Mouse (Mus musculus): ENCODE results near the gene Pcsk5.
"Not testable (repeated sequence)": the region's sequence is repeated elsewhere in the genome, so short reads cannot be mapped to it uniquely, and the experiment has no call there.

Gene Pcsk5

DNA sequence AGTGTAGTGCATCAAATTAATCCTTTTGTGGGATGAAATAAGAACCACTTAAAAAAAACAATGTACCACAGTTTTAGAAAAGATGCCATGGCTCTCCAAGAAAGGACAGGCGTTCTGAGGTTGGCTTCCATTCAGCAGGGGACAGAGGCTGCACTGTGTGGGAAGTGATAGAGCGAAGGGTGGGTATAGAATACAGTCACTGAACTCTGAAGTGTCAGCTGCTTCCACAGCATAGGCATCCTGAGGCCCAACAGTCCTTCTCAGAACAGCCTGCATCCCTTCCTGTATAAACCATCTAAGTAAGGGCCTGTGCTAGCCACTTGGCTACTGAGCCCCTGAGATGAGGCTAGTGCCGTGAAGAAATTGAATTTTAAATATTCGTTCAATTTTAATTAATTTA is 271.3 kb downstream of the Pcsk5 start:
- no peak for DNase-seq

DNA sequence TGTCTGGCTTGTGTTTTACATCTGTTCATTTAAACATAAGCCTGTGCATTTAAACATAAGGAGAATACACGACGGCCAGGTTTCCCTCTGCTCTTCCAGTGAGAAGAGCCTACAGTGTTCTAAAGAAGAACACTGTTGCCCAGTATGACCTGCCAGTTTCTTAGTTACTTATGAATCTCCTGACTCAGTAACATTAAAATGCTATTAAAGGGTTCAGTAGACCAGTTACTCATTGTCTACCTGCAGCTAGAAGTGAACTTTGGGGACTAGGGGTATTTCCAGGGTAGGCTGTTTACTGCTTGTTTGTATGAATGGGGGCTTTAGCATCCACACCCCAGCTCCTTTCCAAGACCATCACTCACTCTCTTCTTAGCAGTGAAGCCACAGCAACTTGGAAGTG is 278.7 kb downstream of the Pcsk5 start:
- DNase-seq: no peak

DNA sequence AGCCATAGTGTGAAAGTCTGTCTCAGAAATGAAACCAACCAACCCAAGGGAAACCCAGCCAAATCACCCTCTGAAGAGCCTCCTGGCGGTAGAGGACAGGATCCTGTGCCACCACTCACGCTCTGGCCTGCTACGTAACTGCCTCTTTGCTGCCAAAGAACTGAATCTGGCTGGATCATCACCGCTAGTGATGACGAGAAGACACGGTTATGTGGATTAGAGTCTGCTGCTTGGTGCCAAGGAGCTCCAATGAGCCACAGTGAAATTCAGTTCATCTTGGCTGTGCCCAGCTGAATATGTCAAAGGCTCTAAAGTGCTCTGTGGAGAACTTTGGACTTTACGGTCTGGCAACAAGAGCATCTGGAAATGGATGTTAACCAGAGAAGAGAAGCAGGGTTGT is 282.3 kb downstream of the Pcsk5 start:
- no peak for DNase-seq

DNA sequence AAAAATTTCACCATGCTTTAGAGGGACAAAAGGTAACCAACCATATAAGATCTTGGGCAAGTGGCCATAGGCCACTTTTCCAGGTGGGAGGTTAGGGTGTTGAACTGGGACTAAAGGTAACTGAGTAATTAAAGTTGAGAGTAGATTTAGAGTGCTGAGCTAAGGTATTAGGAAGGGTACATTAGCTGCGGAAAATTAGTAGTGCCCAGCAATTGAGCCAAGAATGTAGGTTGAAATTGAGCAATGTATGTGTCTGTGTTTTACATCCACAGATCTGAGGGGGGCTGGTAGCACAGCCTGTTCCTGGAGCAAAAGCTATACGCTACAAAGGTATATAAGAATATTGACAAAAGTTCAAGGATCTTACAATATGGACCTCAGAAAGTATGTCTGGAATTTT is 282.9 kb downstream of the Pcsk5 start:
- no peak for DNase-seq

DNA sequence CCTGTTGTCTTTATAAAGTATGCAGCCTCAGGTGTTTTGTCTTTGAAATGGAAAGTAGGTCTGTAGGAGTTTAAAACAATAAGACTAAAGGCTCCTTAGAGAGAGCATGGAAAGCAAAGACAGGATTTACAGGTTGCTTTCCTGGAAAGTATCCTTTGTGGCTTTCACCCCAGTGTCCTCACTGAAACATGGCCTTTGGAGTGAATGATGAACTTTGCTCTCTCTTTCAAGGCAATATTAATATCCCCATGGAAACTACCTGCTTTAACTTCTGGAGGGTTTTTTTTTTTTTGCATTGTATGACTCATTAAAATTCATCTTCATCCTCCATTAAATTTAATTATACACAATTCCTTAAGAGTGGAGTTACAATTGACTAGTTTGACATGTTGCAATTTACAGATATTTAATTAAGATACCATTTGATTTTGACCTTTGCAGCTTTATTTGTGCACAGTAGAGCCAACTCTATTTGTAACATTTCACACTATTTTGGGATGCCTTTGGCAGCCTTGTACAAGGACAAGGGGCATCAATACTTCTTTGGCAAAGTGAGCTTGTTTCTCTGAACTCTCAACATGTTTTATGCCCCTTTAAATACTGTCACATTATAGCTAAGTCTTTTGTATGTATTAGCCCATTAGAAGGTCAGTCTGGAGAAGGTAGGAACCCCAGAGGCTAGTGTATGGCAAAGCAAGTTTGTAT is 283.9 kb downstream of the Pcsk5 start:
- DNase-seq: no peak

DNA sequence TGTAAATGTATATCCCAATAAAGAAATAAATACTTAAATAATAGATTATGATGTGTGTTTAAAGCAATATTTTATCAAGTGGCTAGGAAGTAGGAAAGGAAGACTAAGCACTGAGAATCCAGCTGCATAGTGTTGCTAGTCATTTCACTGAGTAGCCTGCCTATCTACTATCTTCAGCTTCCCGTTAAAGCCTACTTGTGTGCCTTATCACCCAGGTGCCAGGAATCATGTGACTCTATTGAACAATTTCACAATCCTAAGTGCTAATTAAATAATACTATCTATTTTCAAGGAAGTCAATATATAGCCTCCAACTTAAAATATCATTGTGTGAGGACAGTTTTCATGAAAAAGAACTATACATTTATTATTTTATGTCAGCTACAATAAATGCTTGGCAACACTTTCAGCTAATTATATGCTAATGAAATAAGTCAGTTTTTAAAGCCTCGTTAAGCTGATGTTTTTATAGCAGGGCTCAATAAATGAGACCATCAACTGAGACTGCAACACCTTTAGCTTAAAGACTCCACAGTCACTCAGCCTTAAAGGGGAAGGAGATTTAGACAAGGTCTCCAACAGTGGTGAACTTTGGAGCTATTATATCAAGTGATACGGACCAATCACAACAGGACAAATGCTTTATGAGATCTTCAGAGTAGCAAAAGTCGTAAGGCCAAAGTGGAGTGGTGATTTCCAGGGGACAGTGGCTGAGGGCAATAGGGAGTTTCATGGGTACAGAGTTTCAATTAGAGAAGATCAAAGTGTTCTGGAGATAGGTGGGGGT is 308.5 kb downstream of the Pcsk5 start:
- no peak for DNase-seq

DNA sequence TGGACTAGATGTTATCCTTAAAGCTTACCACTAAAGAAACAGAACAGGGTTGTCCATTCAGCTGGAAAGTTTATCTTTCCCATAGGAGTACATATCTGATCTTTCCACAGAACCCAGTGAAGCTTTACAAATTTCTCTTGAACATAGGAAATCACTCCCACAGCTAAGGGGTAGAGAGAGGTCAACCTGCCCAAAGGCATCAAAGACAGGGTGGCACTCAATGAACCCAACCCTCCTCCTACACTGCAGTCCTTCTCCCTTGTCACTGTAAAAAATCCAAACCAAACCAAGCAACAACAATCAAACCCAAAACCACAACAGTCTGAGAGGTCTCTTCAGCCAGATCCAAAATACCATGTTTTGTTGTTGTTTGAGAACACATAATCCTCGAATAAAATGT is 311.9 kb downstream of the Pcsk5 start:
- no peak for DNase-seq

DNA sequence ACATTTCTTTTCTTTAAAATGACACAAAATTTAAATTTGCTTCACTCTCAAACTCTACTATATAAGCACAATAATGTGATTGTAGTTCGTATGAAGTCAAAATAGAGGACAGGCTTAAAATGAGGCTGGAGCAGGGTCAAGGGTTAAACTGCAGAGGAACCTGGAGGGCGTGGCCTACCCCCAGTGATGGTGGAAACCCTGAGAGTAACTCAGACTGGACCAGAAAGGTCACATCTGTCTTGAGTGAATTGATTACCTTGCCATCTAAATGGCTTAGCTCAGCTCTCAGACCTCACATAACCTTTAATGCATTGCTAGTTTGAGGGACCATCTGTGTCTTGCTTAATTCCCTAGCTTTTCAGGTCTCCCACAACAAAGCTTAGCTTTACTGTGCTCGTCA is 323.0 kb downstream of the Pcsk5 start:
- DNase-seq: no peak

DNA sequence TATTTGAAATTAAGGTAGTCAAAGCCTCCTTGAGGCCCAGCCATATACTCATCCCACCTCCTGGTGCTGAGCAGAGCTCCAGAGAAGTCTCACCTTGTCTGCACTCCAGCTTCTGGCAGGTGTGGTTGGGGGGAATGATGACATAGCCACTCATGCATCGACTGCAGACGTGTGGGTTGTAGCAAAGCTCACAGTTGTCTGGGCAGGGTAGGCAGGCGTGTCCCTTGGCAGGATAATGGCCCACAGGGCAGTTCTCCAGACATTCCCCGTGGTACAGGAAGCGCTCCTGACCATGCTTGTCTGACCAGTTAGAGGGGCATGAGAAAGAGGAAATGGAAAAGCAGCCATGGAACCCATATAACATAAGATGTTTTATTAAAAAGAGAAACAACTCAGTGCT is 326.1 kb downstream of the Pcsk5 start:
- DNase-seq: no peak

DNA sequence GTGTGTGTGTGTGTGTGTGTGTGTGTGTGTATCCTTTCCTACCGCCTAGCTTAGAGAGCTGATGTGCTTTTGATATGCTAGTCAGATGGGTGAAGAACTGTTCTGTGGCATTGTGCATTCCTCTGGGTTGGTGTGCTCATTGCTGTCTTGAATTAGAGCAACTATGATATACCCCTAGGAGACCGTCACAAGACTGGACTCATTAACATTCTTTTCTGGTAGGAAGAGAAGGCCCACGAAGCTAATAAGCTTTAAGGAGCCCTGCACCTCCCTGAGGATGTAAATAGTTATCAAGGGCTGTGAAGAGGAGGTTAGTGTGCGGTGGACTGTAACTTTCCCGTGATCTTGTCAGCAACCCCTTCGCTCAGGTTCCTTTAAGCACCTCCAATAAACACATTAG is 333.2 kb downstream of the Pcsk5 start:
- no peak for DNase-seq

DNA sequence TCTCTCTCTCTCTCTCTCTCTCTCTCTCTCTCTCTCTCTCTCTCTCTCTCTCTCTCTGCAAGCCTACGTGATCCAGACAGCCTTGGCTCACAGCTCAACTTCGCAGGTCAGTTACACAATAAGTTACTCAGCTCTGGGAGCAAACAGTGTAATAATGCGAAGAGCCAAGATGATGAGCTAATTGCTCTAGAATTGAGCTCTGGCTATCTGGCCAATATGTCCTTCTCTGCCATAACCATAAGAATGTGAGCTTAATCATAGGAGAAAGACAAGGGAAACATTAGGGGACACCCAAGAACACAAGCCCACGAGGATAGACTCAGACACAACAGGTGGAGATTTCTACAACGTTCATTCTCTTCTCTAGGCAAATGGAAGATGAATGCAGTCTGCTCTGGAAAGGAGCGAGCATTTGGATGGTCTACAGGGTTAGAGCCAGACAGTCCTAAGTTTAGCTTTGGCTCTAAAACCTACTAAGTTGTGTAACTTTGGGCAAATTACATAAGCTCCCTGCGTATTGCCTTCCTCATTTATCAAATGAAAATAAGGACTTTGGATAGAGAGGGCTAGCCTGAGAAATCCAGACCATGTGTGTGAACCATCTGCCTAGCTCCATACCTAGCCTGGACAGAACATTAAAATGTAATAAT is 338.7 kb downstream of the Pcsk5 start:
- no peak for DNase-seq

DNA sequence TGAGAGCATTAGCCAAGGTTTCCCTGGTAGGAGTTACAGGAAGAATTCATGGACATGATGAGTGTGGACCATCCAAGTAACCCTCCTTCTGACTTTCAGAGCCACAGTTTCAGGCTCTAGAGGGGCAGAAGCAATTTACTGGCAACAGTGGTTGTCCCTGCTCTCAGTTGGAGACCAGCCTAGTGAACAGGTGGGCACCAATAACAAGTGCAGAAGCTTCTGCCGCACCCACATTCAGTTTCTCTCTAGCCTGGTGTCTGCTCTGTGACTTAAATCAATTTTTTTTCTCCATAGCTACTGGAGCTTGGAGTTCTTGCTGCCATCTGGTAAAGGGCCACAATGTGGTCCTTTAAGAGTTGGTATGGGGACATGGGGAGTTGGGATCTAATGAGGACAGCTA is 341.3 kb downstream of the Pcsk5 start:
- no peak for DNase-seq

DNA sequence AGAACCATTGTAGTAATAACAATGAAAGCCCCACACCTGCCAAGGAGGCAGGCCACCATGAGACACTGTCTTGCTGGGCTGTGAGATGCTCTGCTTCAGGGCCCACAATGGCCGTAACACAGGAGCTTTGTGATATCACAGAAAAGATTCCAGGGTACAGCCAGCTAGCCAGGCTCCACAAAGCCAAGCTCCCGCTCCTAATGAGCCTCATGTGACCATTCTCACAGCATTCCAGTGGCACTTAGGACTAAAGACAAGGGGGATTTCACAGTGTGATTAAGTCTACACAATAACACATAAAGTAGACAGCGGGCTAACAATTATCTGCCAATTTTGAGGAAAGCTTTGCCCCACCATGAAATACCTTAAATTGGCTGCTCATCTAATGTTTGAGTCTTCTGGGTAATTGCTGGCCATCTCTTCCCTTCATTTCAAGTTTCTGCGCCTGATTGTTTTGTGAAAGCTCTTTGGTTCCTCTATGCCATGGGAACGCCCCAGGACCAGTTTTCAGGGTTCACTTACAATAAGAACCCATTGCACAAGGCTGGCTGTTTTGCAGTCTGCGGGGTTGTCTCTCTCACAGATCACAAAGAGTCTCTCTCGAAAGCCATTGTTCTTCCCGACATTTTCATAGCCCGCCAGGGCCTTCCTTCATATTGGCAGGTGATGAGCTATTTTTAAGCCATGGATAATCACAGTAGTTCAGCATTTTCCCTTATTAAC is 345.4 kb downstream of the Pcsk5 start:
- no peak for DNase-seq

DNA sequence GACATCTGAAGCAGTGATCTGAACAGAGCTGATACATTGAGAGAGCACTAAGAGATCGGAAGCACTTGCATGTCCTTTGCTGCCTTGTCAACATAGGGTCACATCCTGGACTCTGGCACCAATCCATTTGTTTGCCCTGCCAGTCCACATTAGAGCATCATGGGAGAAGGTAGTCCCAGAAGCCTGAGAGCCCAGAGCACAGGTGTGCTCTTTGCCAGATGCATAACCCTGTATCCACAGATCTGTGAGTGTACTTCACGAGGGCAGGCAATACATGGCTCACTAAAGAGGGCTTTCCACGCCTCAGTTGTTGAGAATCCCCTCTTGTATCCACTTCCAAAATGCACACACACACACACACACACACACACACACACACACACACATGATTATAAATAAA is 346.1 kb downstream of the Pcsk5 start:
- no peak for DNase-seq

DNA sequence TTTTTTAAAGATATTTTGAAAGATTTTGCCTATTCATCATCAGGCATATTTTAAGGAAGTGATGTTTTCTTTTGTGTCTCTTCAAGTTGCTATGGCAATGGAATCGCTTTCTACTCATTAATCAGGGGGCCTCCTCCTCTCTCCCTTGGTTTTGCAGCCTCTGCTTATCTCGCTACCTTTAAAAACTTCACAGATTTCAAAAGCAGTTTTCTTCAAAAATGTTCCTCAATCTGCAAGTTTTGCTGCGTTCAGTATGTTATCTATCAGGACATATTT is 347.6 kb downstream of the Pcsk5 start:
- no peak for DNase-seq

DNA sequence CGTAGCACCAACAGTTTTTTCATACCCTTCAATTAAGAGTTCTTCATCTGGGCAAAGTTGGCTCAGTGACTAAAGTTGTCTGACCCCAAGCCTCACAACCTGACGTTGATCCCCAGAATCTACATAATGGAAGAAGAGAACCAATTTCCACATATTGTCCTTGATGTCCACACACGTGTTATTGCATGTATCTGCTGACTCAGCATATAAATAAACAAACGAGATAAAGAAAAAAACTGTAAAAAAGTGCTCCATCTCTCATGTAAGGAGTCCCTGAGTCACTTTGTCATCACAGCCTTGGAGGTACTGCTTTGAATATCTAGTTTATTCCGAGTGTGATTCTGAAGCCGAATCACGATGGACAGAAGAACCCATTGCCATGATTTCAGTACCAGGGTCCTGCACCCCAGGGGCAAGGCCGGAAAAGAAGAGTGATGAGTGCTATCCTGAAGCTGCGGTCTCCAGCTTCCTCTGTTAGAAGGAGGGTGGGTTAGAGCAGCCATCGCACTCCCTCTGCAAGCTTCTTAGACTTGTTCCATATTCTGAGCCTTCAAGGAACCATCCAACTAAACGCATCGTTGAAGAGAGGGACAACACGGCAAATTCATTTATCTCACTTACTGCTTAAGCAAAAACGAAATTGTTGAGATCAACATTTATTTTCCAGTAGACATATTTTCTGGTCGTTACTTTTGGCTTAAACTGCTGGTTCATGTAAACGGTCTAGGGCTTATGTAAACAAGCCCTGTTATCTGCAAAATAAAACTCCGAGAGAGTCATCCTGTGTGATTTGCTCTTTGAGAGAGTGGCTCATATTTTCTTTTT is 348.2 kb downstream of the Pcsk5 start:
- no peak for DNase-seq

DNA sequence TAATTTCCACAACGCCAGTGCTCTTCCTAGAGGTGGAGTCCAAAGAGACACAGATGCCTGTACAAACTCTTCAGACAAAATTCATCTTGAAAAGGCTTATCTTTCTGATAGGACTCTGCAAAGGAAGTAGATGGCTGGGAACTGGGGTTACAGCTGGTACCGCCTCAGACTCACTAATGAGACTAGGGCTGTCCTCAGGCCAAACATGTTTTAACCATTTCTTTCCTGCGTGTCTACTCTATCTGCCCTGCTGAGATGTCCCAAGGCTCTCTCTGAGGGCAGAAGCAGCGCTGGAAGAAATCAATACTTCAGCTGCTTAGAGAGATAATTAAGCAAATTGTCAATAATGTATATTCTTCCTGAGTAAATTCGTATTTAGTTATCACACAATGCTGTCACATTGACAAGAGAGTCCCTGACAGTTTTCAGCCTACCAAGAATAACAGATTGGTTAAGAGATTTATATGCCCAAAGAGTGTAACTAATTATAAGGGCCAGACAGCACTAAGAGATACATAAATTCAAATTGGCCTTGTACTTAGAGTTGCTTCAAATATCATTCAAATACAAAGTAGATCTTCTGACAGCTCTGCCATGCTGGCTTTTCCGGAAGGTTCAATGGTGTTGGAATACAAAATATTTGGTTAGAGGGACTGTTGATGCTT is 355.2 kb downstream of the Pcsk5 start:
- DNase-seq: no peak

DNA sequence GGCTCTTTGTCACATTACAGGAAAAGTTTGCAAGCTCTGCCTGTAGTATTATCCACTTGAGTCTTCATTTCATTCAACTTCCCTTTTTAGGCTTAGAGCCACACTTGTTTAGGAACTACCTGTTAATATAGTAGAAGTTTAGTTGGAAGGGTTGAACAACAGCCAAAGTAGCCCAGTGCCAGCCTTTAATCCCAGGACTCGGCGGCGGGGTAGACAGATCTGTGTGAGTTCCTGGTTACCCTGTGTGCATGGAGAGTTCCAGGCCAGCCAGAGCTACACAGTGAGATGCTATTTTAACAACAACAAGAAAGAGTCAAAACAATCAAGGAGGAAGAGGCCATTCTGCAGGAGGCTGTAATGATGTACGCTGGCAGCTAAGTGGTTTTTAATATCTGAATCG is 358.0 kb downstream of the Pcsk5 start:
- DNase-seq: no peak

DNA sequence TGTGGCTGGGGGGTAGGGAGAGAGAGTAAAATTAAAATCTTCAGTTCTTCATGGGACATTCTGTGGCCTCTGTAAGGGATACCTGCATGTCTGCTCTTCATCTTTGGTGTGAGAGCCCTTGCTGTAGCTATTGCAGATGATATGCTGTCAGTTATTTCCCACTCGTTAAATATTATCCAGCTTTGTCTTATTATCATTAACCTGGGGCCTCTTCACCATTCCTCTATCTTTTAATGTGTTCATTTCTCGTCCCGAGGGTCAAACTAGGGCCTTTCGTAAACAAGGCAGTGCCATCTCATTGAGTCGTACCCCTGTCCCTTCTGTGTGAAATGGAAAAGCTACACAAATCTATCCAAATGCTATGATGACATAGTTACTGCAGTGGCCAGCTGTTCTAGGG is 361.4 kb downstream of the Pcsk5 start:
- DNase-seq: no peak

DNA sequence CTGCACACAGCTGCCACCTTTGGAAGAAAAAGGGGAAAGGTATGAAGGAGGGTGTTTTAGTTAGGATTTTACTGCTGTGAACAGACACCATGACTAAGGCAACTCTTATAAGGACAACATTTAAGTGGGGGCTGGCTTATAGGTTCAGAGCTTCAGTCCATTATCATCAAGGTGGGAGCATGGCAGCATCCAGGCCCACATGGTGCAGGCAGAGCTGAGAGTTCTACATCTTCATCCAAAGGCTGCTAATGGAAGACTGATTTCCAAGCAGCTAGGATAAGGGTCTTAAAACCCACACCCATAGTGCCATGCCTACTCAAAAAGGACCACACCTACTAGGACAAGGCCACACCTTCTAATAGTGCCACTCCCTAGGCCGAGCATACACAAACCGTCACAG is 364.3 kb downstream of the Pcsk5 start:
- DNase-seq: not testable (repeated sequence)

DNA sequence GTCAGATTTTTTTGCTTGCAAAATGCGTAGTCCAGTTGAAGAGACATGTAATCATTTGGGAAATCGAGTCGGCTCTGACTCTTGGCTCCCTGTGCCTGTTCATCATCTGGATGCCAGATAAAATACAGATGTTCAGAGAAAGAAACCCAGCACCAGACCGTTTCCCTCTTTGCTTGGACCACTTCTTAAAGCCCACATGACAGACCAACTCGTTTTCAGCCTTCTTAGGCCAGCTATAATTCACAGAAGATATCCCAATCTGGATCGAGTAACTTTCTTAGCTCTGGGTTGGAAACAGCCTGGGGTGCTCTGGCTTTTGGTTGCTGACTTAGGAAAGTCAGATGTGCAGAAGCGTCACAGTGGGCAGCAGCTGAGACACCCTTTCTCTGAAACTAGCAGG is 365.6 kb downstream of the Pcsk5 start:
- no peak for DNase-seq

DNA sequence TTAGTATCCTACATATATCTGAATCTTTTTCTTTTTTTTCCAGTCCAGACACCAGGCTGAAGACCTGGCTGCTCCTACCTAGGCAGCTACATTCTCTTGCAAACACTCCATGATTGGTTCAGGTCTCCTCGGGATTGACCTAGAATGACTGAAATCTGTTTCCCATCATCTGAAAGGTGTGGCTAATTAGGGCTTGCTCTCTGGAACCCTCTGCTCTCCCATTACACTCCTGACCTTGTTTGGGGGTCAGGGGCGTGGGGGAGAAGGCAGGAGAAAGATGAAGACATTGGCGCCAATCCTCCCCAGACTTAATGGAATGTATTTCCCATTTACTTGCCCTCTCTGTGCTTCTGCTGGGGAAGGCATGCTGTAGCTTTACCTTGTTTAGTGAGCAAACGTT is 366.2 kb downstream of the Pcsk5 start:
- no peak for DNase-seq
